Mouse (Mus musculus) heart, embryonic 13.5 days (tissue): ENCODE results near the gene Fkbp5. TPM values are rescaled to one million over a fixed set of nuclear protein-coding genes. Genes with fewer than 3 reads are reported as not detected.
A peak's percentile ranks its signal among the peaks of the same experiment; 100 is the strongest.

Source experiments
- ATAC-seq: fragments of 200-750 bp; cut with Nextera tagmentation; 2 replicates; pipeline ENCODE4 v1.8.0; 2017; ENCODE audit warnings: moderate TSS enrichment; ENCODE audit not compliant: insufficient number of reproducible peaks, low FRiP score, low TSS enrichment; ENCODE audit errors: extremely low read depth
- H3K27ac ChIP-seq: fragments of 300-500 bp; sonication (generic); replicated peaks from 2 replicates; pipeline ENCODE4 v1.5.1; 2015; ENCODE audit warnings: moderate library complexity, mild to moderate bottlenecking, inconsistent platforms
- H3K27me3 ChIP-seq: fragments of 300-500 bp; sonication (generic); replicated peaks from 2 replicates; pipeline ENCODE4 v1.6.1; 2015; ENCODE audit warnings: mild to moderate bottlenecking, inconsistent platforms
- H3K36me3 ChIP-seq: fragments of 300-500 bp; sonication (generic); 2 replicates; pipeline ENCODE4 v1.6.1; 2015; ENCODE audit warnings: mild to moderate bottlenecking, inconsistent platforms
- H3K4me1 ChIP-seq: fragments of 300-500 bp; sonication (generic); 2 replicates; pipeline ENCODE4 v1.6.1; 2015; ENCODE audit warnings: inconsistent platforms
- H3K4me2 ChIP-seq: fragments of 300-500 bp; sonication (generic); 2 replicates; pipeline ENCODE4 v1.6.1; 2015; ENCODE audit warnings: inconsistent platforms, mild to moderate bottlenecking, moderate library complexity
- H3K4me3 ChIP-seq: fragments of 300-500 bp; sonication (generic); 2 replicates; pipeline ENCODE4 v1.5.1; 2015; ENCODE audit warnings: moderate library complexity, mild to moderate bottlenecking, inconsistent platforms
- H3K9ac ChIP-seq: fragments of 300-500 bp; sonication (generic); 2 replicates; pipeline ENCODE4 v1.6.1; 2015; ENCODE audit warnings: inconsistent platforms, mild to moderate bottlenecking, moderate library complexity
- H3K9me3 ChIP-seq: fragments of 300-500 bp; sonication (generic); 2 replicates; pipeline ENCODE4 v1.6.1; 2016; ENCODE audit warnings: inconsistent platforms
- WGBS: fragments of 180-500 bp; shearing (Covaris S2); methylation state at CpG from one replicate; pipeline ENCODE4 v1.1.7; 2015; ENCODE audit warnings: mixed read lengths; 5-methylcytosine and 5-hydroxymethylcytosine counted together
- polyA plus RNA-seq: library from polyadenylated mRNA; unstranded; fragments of >200 nt; fragmentation: Nextera tagmentation; extraction: Ambion mirVana; gene quantifications from 2 replicates; pipeline ENCODE4 v1.2.1, GENCODE M21; 2015

Gene Fkbp5
- polyA plus RNA-seq, 1 experiment from 2014 or later, result 11.8 TPM

GRCm38 (mm10) chr17:28513844-28514243 is 3.5 kb downstream of the Fkbp5 start:
- Histone ChIP-seq H3K4me2 (no peak overlapping the region), H3K36me3 (no peaks in the 10 kb centered on the region), H3K27me3 (peaks cover 29% of the 10 kb centered on the region), H3K4me1 (peaks cover 44% of the 10 kb centered on the region), H3K9me3 (no peaks in the 10 kb centered on the region), H3K27ac (no peak overlapping the region), H3K9ac (no peak overlapping the region), H3K4me3 (no peak overlapping the region)
- 53% methylated on average over 7 of the region's 7 CpGs for WGBS
- no peak for ATAC-seq

- Histone ChIP-seq H3K4me2 (no peak overlapping the region), H3K27me3 (peaks cover 24% of the 10 kb centered on the region), H3K4me3 (no peak overlapping the region), H3K9ac (no peak overlapping the region), H3K36me3 (no peaks in the 10 kb centered on the region), H3K9me3 (no peaks in the 10 kb centered on the region), H3K27ac (no peak overlapping the region), H3K4me1 (peaks cover 39% of the 10 kb centered on the region)
- 70% methylated on average over 1 of the region's 1 CpGs for WGBS
- no peak for ATAC-seq
Observed at GRCm38 (mm10) chr17:28513337-28513736, 4.0 kb downstream of the Fkbp5 start.

GRCm38 (mm10) chr17:28512696-28513095 is 4.6 kb downstream of the Fkbp5 start:
- H3K36me3 ChIP-seq, result no peaks in the 10 kb centered on the region
- no peak overlapping the region for H3K27ac ChIP-seq
- H3K9me3 ChIP-seq, result no peaks in the 10 kb centered on the region
- WGBS, result 29% methylated on average over 6 of the region's 6 CpGs
- H3K4me2 ChIP-seq, result no peak overlapping the region
- peaks cover 37% of the 10 kb centered on the region for H3K4me1 ChIP-seq
- peaks cover 22% of the 10 kb centered on the region for H3K27me3 ChIP-seq
- no peak for ATAC-seq
- H3K4me3 ChIP-seq, result no peak overlapping the region
- H3K9ac ChIP-seq, result peak overlapping the region; percentile 40; the same call in 1 of the 2 replicates

GRCm38 (mm10) chr17:28511616-28512541 is 5.4 kb downstream of the Fkbp5 start:
- H3K27me3 ChIP-seq, result peaks cover 16% of the 10 kb centered on the region
- no peak overlapping the region for H3K4me3 ChIP-seq
- ATAC-seq, result no peak
- 33% methylated on average over 9 of the region's 9 CpGs for WGBS
- peak overlapping the region; percentile 40; the same call in 1 of the 2 replicates for H3K9ac ChIP-seq
- no peak overlapping the region for H3K27ac ChIP-seq
- no peaks in the 10 kb centered on the region for H3K9me3 ChIP-seq
- H3K36me3 ChIP-seq, result no peaks in the 10 kb centered on the region
- peaks cover 37% of the 10 kb centered on the region for H3K4me1 ChIP-seq
- H3K4me2 ChIP-seq, result no peak overlapping the region

- Histone ChIP-seq H3K27ac (0 out of 2 replicates have a peak overlapping the region, but pooled peaks have one; percentile 20), H3K4me3 (peak overlapping the region; percentile 38), H3K4me1 (peaks cover 37% of the 10 kb centered on the region), H3K9ac (peak overlapping the region; percentile 71), H3K27me3 (peaks cover 14% of the 10 kb centered on the region; the same call in 1 of the 2 replicates), H3K9me3 (no peaks in the 10 kb centered on the region), H3K36me3 (no peaks in the 10 kb centered on the region), H3K4me2 (peak overlapping the region; percentile 68)
- ATAC-seq, result no peak
- 4% methylated on average over 28 of the region's 28 CpGs for WGBS
Observed at GRCm38 (mm10) chr17:28510445-28511342, 6.6 kb downstream of the Fkbp5 start.

- Histone ChIP-seq H3K9me3 (no peaks in the 10 kb centered on the region), H3K36me3 (no peaks in the 10 kb centered on the region), H3K4me1 (peaks cover 32% of the 10 kb centered on the region), H3K9ac (0 out of 2 replicates have a peak overlapping the region, but pooled peaks have one; percentile 24), H3K27ac (no peak overlapping the region), H3K27me3 (0 out of 2 replicates have a peak, but pooled peaks cover 7% of the 10 kb centered on the region), H3K4me3 (no peak overlapping the region), H3K4me2 (no peak overlapping the region)
- WGBS, result 15% methylated on average over 5 of the region's 5 CpGs
- ATAC-seq, result no peak
Observed at GRCm38 (mm10) chr17:28507496-28507895, 9.8 kb downstream of the Fkbp5 start.

GRCm38 (mm10) chr17:28506895-28507294 is 10.4 kb downstream of the Fkbp5 start:
- no peaks in the 10 kb centered on the region for H3K9me3 ChIP-seq
- no peaks in the 10 kb centered on the region for H3K36me3 ChIP-seq
- WGBS, result 11% methylated on average over 5 of the region's 5 CpGs
- no peak overlapping the region for H3K4me2 ChIP-seq
- peaks cover 32% of the 10 kb centered on the region for H3K4me1 ChIP-seq
- ATAC-seq, result no peak
- 0 out of 2 replicates have a peak, but pooled peaks cover 4% of the 10 kb centered on the region for H3K27me3 ChIP-seq
- H3K27ac ChIP-seq, result peak overlapping the region; percentile 16; the same call in 1 of the 2 replicates
- no peak overlapping the region for H3K4me3 ChIP-seq
- H3K9ac ChIP-seq, result peak overlapping the region; percentile 24; the same call in 1 of the 2 replicates

- no peak for ATAC-seq
- Histone ChIP-seq H3K4me3 (no peak overlapping the region), H3K27me3 (no peaks in the 10 kb centered on the region), H3K4me1 (peaks cover 23% of the 10 kb centered on the region), H3K36me3 (no peaks in the 10 kb centered on the region), H3K9ac (no peak overlapping the region), H3K9me3 (no peaks in the 10 kb centered on the region), H3K4me2 (no peak overlapping the region), H3K27ac (no peak overlapping the region)
- WGBS, result 85% methylated on average over 4 of the region's 4 CpGs
Observed at GRCm38 (mm10) chr17:28505591-28505990, 11.7 kb downstream of the Fkbp5 start.

GRCm38 (mm10) chr17:28504182-28504581 is 13.1 kb downstream of the Fkbp5 start:
- H3K9me3 ChIP-seq, result no peaks in the 10 kb centered on the region
- WGBS, result 77% methylated on average over 6 of the region's 6 CpGs
- no peak overlapping the region for H3K9ac ChIP-seq
- H3K36me3 ChIP-seq, result no peaks in the 10 kb centered on the region
- peaks cover 17% of the 10 kb centered on the region for H3K4me1 ChIP-seq
- no peak overlapping the region for H3K27ac ChIP-seq
- H3K4me2 ChIP-seq, result no peak overlapping the region
- no peak overlapping the region for H3K4me3 ChIP-seq
- ATAC-seq, result no peak
- H3K27me3 ChIP-seq, result no peaks in the 10 kb centered on the region

GRCm38 (mm10) chr17:28502196-28502821 is 15.0 kb downstream of the Fkbp5 start:
- ATAC-seq, result no peak
- 36% methylated on average over 7 of the region's 7 CpGs for WGBS

More at GRCm38 (mm10) chr17:28502196-28502821, 15.0 kb downstream of the Fkbp5 start:
- Histone ChIP-seq H3K4me2 (no peak overlapping the region), H3K27ac (no peak overlapping the region), H3K4me1 (peaks cover 10% of the 10 kb centered on the region), H3K9me3 (0 out of 2 replicates have a peak, but pooled peaks cover 2% of the 10 kb centered on the region), H3K9ac (no peak overlapping the region), H3K4me3 (no peak overlapping the region), H3K27me3 (no peaks in the 10 kb centered on the region), H3K36me3 (no peaks in the 10 kb centered on the region)
